Mouse (Mus musculus): ENCODE measurements around the gene Dse. TPM values are rescaled to one million over a fixed set of nuclear protein-coding genes. Genes with fewer than 3 reads are reported as not detected.
"Not testable (repeated sequence)": the region's sequence is repeated elsewhere in the genome, so short reads cannot be mapped to it uniquely, and the experiment has no call there.

Dse gene
- polyA plus RNA-seq (2012; rRNA removed): 12.4 and 16.2 TPM in 2 replicates

DNA sequence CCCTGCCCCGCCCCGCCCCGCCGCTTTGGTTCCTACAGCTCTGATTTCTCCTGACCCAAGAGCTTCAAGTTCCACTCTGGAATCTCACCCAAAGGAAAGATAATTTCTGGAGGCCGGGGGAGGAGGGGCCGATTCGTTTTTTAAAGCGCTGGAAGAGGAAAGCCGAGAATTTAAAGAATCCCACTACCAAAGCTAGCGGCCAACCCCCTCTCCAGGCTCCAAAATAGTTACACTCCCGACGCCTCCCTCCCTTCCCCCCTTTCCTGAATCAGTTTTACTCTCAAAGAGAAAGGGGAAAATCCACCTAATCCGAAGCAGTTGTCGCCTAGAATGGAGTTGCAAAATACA, at the start of gene Dse:
Dse (minus strand) TSS at position 213 of the 348 bp plus-strand sequence.
- peak; percentile 25 for DNase-seq
- H3K4me3 ChIP-seq (replicated peaks; ENCODE audit: extremely low read depth, low read depth, low read length): peak within 1 kb of the TSS; percentile 66
- TF ChIP-seq CTCF (IDR thresholded peaks at IDR 0.05; ENCODE audit: insufficient read depth, low read length): no peak
- TF ChIP-seq POLR2A (IDR thresholded peaks at IDR 0.05; ENCODE audit: borderline replicate concordance, extremely low read depth, low read depth, low read length): no peak
- WGBS: 2% methylated on average over 14 of the region's 14 CpGs
- H3K4me1 ChIP-seq (ENCODE audit: control insufficient read depth, insufficient read depth, low read length): no peaks in the 10 kb centered on the region

- H3K4me1 ChIP-seq (ENCODE audit: control insufficient read depth, insufficient read depth, low read length); H3K4me3 ChIP-seq (replicated peaks; ENCODE audit: extremely low read depth, low read depth, low read length); DNase-seq: not testable (repeated sequence)
- WGBS: 90% methylated on average over 9 of the region's 9 CpGs
Observed at GRCm38 (mm10) chr10:34252833-34253232, 45.3 kb upstream of the Dse start.

DNA sequence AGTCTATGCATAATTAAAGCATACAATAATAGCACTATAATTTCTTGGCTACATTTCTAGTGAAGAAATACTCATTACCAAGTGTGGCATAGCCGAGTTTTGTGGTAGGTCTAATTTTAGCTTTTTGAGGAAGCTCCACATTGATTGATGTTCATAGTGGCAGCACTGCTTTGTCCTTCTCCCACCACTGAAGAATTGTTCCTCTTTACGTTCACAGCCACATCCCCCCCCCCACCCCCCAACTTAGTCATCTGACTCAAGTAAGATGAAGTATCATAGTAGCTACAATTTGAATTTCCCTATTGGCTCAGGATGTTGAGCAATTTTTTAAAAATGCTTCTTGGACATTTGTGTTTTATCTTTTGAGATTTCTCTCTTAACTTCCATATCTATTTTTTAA, 42.1 kb upstream of the Dse start:
- Histone ChIP-seq H3K4me3 (replicated peaks; ENCODE audit: extremely low read depth, low read depth, low read length) (no peak overlapping the region), H3K4me1 (ENCODE audit: control insufficient read depth, insufficient read depth, low read length) (peaks cover 6% of the 10 kb centered on the region)
- WGBS: 34% methylated on average over 2 of the region's 2 CpGs
- DNase-seq: no peak
- no peak for TF ChIP-seq CTCF (IDR thresholded peaks at IDR 0.05; ENCODE audit: insufficient read depth, low read length)

DNA sequence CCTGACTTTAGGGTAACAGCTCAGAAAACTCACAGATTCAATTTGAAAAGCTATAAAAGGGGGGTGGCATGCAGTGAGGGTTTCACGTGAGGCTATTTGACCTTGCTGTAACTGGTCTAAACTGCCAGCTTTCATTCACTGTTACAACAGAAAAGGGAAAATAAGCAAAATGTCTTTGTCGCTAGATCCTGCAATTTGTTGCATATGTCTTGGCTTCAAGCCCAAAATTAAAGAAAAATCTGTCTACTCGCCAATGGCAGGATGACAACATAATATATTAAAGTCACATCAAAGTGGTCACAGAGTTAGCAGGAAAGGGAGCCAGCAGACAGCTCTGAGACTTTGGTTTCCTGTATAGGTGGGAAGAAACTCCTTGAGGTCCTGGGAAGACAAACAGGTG, 40.2 kb upstream of the Dse start:
- H3K4me1 ChIP-seq (ENCODE audit: control insufficient read depth, insufficient read depth, low read length): peaks cover 6% of the 10 kb centered on the region
- WGBS: 31% methylated on average over 3 of the region's 3 CpGs
- TF ChIP-seq CTCF (IDR thresholded peaks at IDR 0.05; ENCODE audit: insufficient read depth, low read length) (no peak), POLR2A (IDR thresholded peaks at IDR 0.05; ENCODE audit: borderline replicate concordance, extremely low read depth, low read depth, low read length) (no peak)
- no peak for DNase-seq
- no peak overlapping the region for H3K4me3 ChIP-seq (replicated peaks; ENCODE audit: extremely low read depth, low read depth, low read length)

DNA sequence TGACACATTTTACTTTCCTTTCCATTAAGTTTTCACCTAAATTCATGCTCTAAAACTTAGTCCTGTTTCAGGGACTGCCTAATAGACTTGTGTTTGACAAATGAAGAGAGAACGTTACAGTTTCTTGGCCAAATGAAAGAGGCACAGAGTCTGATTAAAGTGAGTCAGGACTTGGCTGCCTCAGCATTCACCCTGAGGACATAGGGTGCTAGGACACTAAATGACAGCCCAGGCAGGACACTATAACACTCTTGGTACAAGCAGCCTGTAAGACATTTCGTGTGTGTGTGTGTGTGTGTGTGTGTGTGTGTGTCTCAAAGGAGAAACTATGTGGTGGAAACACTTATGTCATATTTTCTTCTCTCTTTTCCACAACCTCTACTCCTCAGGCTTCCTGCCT, 38.6 kb upstream of the Dse start:
- TF ChIP-seq POLR2A (IDR thresholded peaks at IDR 0.05; ENCODE audit: borderline replicate concordance, extremely low read depth, low read depth, low read length) (no peak), CTCF (IDR thresholded peaks at IDR 0.05; ENCODE audit: insufficient read depth, low read length) (no peak)
- DNase-seq: no peak
- peaks cover 6% of the 10 kb centered on the region for H3K4me1 ChIP-seq (ENCODE audit: control insufficient read depth, insufficient read depth, low read length)
- no peak overlapping the region for H3K4me3 ChIP-seq (replicated peaks; ENCODE audit: extremely low read depth, low read depth, low read length)
- 55% methylated on average over 2 of the region's 2 CpGs for WGBS

DNA sequence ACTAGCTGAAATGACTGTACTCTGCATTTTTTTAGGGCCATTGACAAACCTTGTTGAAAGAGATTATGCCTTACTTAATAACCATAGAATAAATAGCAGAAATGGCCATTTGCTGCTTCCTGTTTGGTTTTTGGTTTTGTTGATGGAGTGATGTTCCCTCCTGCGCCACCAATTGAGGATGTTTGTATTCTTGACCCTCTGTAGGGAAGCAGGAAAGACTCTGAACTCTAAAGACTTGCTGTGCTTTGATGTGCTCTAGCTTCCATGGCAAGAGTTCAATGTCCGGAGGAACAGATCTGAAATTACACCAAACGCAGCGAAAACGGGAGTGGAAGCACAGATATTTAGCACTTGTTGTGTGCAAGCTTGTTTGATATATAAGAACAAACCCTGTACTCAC, 37.2 kb upstream of the Dse start:
- TF ChIP-seq POLR2A (IDR thresholded peaks at IDR 0.05; ENCODE audit: borderline replicate concordance, extremely low read depth, low read depth, low read length): no peak
- no peak for TF ChIP-seq CTCF (IDR thresholded peaks at IDR 0.05; ENCODE audit: insufficient read depth, low read length)
- no peak overlapping the region for H3K4me3 ChIP-seq (replicated peaks; ENCODE audit: extremely low read depth, low read depth, low read length)
- H3K4me1 ChIP-seq (ENCODE audit: control insufficient read depth, insufficient read depth, low read length): peaks cover 6% of the 10 kb centered on the region
- 29% methylated on average over 5 of the region's 5 CpGs for WGBS
- DNase-seq: no peak

- no peak for DNase-seq
- 78% methylated on average over 4 of the region's 4 CpGs for WGBS
- Histone ChIP-seq H3K4me1 (ENCODE audit: control insufficient read depth, insufficient read depth, low read length) (no peaks in the 10 kb centered on the region), H3K4me3 (replicated peaks; ENCODE audit: extremely low read depth, low read depth, low read length) (no peak overlapping the region)
- no peak for TF ChIP-seq CTCF (IDR thresholded peaks at IDR 0.05; ENCODE audit: insufficient read depth, low read length)
- TF ChIP-seq POLR2A (IDR thresholded peaks at IDR 0.05; ENCODE audit: borderline replicate concordance, extremely low read depth, low read depth, low read length): no peak
Observed at GRCm38 (mm10) chr10:34238536-34238935, 31.0 kb upstream of the Dse start.

- Histone ChIP-seq H3K4me1 (ENCODE audit: control insufficient read depth, insufficient read depth, low read length) (no peaks in the 10 kb centered on the region), H3K4me3 (replicated peaks; ENCODE audit: extremely low read depth, low read depth, low read length) (no peak overlapping the region)
- no peak for DNase-seq
- TF ChIP-seq CTCF (IDR thresholded peaks at IDR 0.05; ENCODE audit: insufficient read depth, low read length): no peak
- no peak for TF ChIP-seq POLR2A (IDR thresholded peaks at IDR 0.05; ENCODE audit: borderline replicate concordance, extremely low read depth, low read depth, low read length)
- WGBS: 69% methylated on average over 5 of the region's 5 CpGs
Observed at GRCm38 (mm10) chr10:34236569-34236968, 29.1 kb upstream of the Dse start.

DNA sequence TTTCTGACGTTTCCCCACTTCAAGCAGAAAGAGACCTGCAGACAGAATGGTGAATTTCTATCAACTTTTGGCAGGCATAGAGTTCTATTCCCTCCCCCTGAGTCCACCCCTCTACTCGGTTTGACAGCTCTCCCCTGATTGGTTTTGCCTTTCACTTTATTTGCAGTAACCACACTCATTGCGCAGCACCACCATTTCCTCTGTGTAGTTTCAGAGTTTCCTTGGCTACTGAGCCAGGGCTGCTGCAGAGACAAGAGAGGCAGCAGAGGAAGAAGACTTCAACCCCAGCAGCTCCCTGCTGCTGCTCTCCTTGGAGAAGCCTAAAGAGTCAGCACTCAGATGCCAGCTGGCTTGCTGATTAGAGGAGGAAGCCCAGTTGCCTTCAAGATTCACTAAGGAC, 27.9 kb upstream of the Dse start:
- 20% methylated on average over 3 of the region's 3 CpGs for WGBS
- DNase-seq: no peak
- Histone ChIP-seq H3K4me1 (ENCODE audit: control insufficient read depth, insufficient read depth, low read length) (no peaks in the 10 kb centered on the region), H3K4me3 (replicated peaks; ENCODE audit: extremely low read depth, low read depth, low read length) (no peak overlapping the region)
- no peak for TF ChIP-seq POLR2A (IDR thresholded peaks at IDR 0.05; ENCODE audit: borderline replicate concordance, extremely low read depth, low read depth, low read length)
- TF ChIP-seq CTCF (IDR thresholded peaks at IDR 0.05; ENCODE audit: insufficient read depth, low read length): no peak

GRCm38 (mm10) chr10:34233931-34234745, 26.6 kb upstream of the Dse start:
- no peak overlapping the region for H3K4me3 ChIP-seq (replicated peaks; ENCODE audit: extremely low read depth, low read depth, low read length)
- WGBS: 44% methylated on average over 2 of the region's 2 CpGs
- DNase-seq: no peak
- no peaks in the 10 kb centered on the region for H3K4me1 ChIP-seq (ENCODE audit: control insufficient read depth, insufficient read depth, low read length)
- TF ChIP-seq POLR2A (IDR thresholded peaks at IDR 0.05; ENCODE audit: borderline replicate concordance, extremely low read depth, low read depth, low read length) (no peak), CTCF (IDR thresholded peaks at IDR 0.05; ENCODE audit: insufficient read depth, low read length) (no peak)

Data from lung, adult 2 months (tissue).